Mouse (Mus musculus): ENCODE data around the gene Galntl6. TPM values are rescaled to one million over a fixed set of nuclear protein-coding genes. Genes with fewer than 3 reads are reported as not detected.

Gene Galntl6
- polyA plus RNA-seq, 1 experiment from 2014 or later: 0.91 TPM

GRCm38 (mm10) chr8:58568086-58568485, 344.4 kb downstream of the Galntl6 start:
- Histone ChIP-seq H3K4me2 (ENCODE audit: low read length) (no peak overlapping the region), H3K27ac (no peak overlapping the region), H3K9me3 (replicated peaks; ENCODE audit: low read length) (no peaks in the 10 kb centered on the region), H3K36me3 (ENCODE audit: insufficient read depth, low read length) (no peaks in the 10 kb centered on the region), H3K4me1 (replicated peaks; ENCODE audit: insufficient read depth, low read length) (no peaks in the 10 kb centered on the region), H3K27me3 (ENCODE audit: insufficient read depth, low read length) (no peaks in the 10 kb centered on the region), H3K4me3 (replicated peaks; ENCODE audit: low read depth, low read length) (no peak overlapping the region), H3K9ac (ENCODE audit: low read depth, low read length) (no peak overlapping the region)
- ATAC-seq (replicated peaks; ENCODE audit: low FRiP score, low read depth) (no peak), DNase-seq (ENCODE audit: low spot score) (no peak)
- 65% methylated on average over 2 of the region's 2 CpGs for WGBS
- no peak for TF ChIP-seq CTCF (IDR thresholded peaks at IDR 0.05; ENCODE audit: low read depth)

- Histone ChIP-seq H3K4me2 (ENCODE audit: low read length) (no peak overlapping the region), H3K9ac (ENCODE audit: low read depth, low read length) (no peak overlapping the region), H3K27ac (no peak overlapping the region), H3K27me3 (ENCODE audit: insufficient read depth, low read length) (no peaks in the 10 kb centered on the region), H3K4me1 (replicated peaks; ENCODE audit: insufficient read depth, low read length) (no peaks in the 10 kb centered on the region), H3K36me3 (ENCODE audit: insufficient read depth, low read length) (no peaks in the 10 kb centered on the region), H3K9me3 (replicated peaks; ENCODE audit: low read length) (no peaks in the 10 kb centered on the region), H3K4me3 (replicated peaks; ENCODE audit: low read depth, low read length) (no peak overlapping the region)
- DNase-seq (ENCODE audit: low spot score): peak; percentile 52
- TF ChIP-seq CTCF (IDR thresholded peaks at IDR 0.05; ENCODE audit: low read depth): peak; percentile 84
- WGBS: 49% methylated on average over 2 of the region's 2 CpGs
- no peak for ATAC-seq (replicated peaks; ENCODE audit: low FRiP score, low read depth)
Observed at GRCm38 (mm10) chr8:58566115-58566514, 346.3 kb downstream of the Galntl6 start.

GRCm38 (mm10) chr8:58535781-58536180, 376.7 kb downstream of the Galntl6 start:
- no peaks in the 10 kb centered on the region for H3K27me3 ChIP-seq (ENCODE audit: insufficient read depth, low read length)
- no peak overlapping the region for H3K9ac ChIP-seq (ENCODE audit: low read depth, low read length)
- no peak for ATAC-seq (replicated peaks; ENCODE audit: low FRiP score, low read depth)
- DNase-seq (ENCODE audit: low spot score): no peak
- no peak overlapping the region for H3K4me3 ChIP-seq (replicated peaks; ENCODE audit: low read depth, low read length)
- H3K4me2 ChIP-seq (ENCODE audit: low read length): no peak overlapping the region
- no peaks in the 10 kb centered on the region for H3K4me1 ChIP-seq (replicated peaks; ENCODE audit: insufficient read depth, low read length)
- H3K36me3 ChIP-seq (ENCODE audit: insufficient read depth, low read length): no peaks in the 10 kb centered on the region
- H3K9me3 ChIP-seq (replicated peaks; ENCODE audit: low read length): no peaks in the 10 kb centered on the region
- no peak overlapping the region for H3K27ac ChIP-seq
- no peak for TF ChIP-seq CTCF (IDR thresholded peaks at IDR 0.05; ENCODE audit: low read depth)
- WGBS: 90% methylated on average over 2 of the region's 2 CpGs

- H3K27me3 ChIP-seq (ENCODE audit: insufficient read depth, low read length): no peaks in the 10 kb centered on the region
- H3K27ac ChIP-seq: no peak overlapping the region
- no peak overlapping the region for H3K9ac ChIP-seq (ENCODE audit: low read depth, low read length)
- no peaks in the 10 kb centered on the region for H3K4me1 ChIP-seq (replicated peaks; ENCODE audit: insufficient read depth, low read length)
- ATAC-seq (replicated peaks; ENCODE audit: low FRiP score, low read depth): no peak
- no peaks in the 10 kb centered on the region for H3K9me3 ChIP-seq (replicated peaks; ENCODE audit: low read length)
- H3K4me3 ChIP-seq (replicated peaks; ENCODE audit: low read depth, low read length): no peak overlapping the region
- no peak overlapping the region for H3K4me2 ChIP-seq (ENCODE audit: low read length)
- DNase-seq (ENCODE audit: low spot score): no peak
- no peak for TF ChIP-seq CTCF (IDR thresholded peaks at IDR 0.05; ENCODE audit: low read depth)
- H3K36me3 ChIP-seq (ENCODE audit: insufficient read depth, low read length): no peaks in the 10 kb centered on the region
Observed at GRCm38 (mm10) chr8:58534631-58535030, 377.8 kb downstream of the Galntl6 start.

- ATAC-seq (replicated peaks; ENCODE audit: low FRiP score, low read depth): peak; percentile 49; the same call in 1 of the 2 replicates
- DNase-seq (ENCODE audit: low spot score): peak; percentile 53
Observed at GRCm38 (mm10) chr8:58523443-58523842, 389.0 kb downstream of the Galntl6 start.

GRCm38 (mm10) chr8:58521932-58522331, 390.5 kb downstream of the Galntl6 start:
- Histone ChIP-seq H3K27ac (no peak overlapping the region), H3K36me3 (ENCODE audit: insufficient read depth, low read length) (no peaks in the 10 kb centered on the region), H3K4me2 (ENCODE audit: low read length) (no peak overlapping the region), H3K4me1 (replicated peaks; ENCODE audit: insufficient read depth, low read length) (no peaks in the 10 kb centered on the region), H3K27me3 (ENCODE audit: insufficient read depth, low read length) (no peaks in the 10 kb centered on the region), H3K9me3 (replicated peaks; ENCODE audit: low read length) (no peaks in the 10 kb centered on the region), H3K4me3 (replicated peaks; ENCODE audit: low read depth, low read length) (no peak overlapping the region), H3K9ac (ENCODE audit: low read depth, low read length) (no peak overlapping the region)
- no peak for TF ChIP-seq CTCF (IDR thresholded peaks at IDR 0.05; ENCODE audit: low read depth)
- no peak for DNase-seq (ENCODE audit: low spot score)
- no peak for ATAC-seq (replicated peaks; ENCODE audit: low FRiP score, low read depth)

More at GRCm38 (mm10) chr8:58523443-58523842, 389.0 kb downstream of the Galntl6 start:
- Histone ChIP-seq H3K27ac (no peak overlapping the region), H3K27me3 (ENCODE audit: insufficient read depth, low read length) (no peaks in the 10 kb centered on the region), H3K9me3 (replicated peaks; ENCODE audit: low read length) (no peaks in the 10 kb centered on the region), H3K9ac (ENCODE audit: low read depth, low read length) (no peak overlapping the region), H3K36me3 (ENCODE audit: insufficient read depth, low read length) (no peaks in the 10 kb centered on the region), H3K4me1 (replicated peaks; ENCODE audit: insufficient read depth, low read length) (no peaks in the 10 kb centered on the region), H3K4me2 (ENCODE audit: low read length) (no peak overlapping the region), H3K4me3 (replicated peaks; ENCODE audit: low read depth, low read length) (no peak overlapping the region)
- 10% methylated on average over 1 of the region's 1 CpGs for WGBS
- TF ChIP-seq CTCF (IDR thresholded peaks at IDR 0.05; ENCODE audit: low read depth): no peak

GRCm38 (mm10) chr8:58510516-58510915, 401.9 kb downstream of the Galntl6 start:
- no peak for TF ChIP-seq CTCF (IDR thresholded peaks at IDR 0.05; ENCODE audit: low read depth)
- Histone ChIP-seq H3K4me1 (replicated peaks; ENCODE audit: insufficient read depth, low read length) (no peaks in the 10 kb centered on the region), H3K36me3 (ENCODE audit: insufficient read depth, low read length) (no peaks in the 10 kb centered on the region), H3K27me3 (ENCODE audit: insufficient read depth, low read length) (no peaks in the 10 kb centered on the region), H3K9ac (ENCODE audit: low read depth, low read length) (no peak overlapping the region), H3K9me3 (replicated peaks; ENCODE audit: low read length) (no peaks in the 10 kb centered on the region), H3K27ac (no peak overlapping the region), H3K4me3 (replicated peaks; ENCODE audit: low read depth, low read length) (no peak overlapping the region), H3K4me2 (ENCODE audit: low read length) (no peak overlapping the region)
- no peak for ATAC-seq (replicated peaks; ENCODE audit: low FRiP score, low read depth)
- DNase-seq (ENCODE audit: low spot score): no peak

Measured in kidney, postnatal 0 days (tissue).